Mouse (Mus musculus): ENCODE data around the gene Iqsec2. TPM values are rescaled to one million over a fixed set of nuclear protein-coding genes. Genes with fewer than 3 reads are reported as not detected.
"Not testable (repeated sequence)": the region's sequence is repeated elsewhere in the genome, so short reads cannot be mapped to it uniquely, and the experiment has no call there.

Iqsec2 gene
- polyA plus RNA-seq, 1 experiment from 2014 or later = 0.71 TPM

DNA sequence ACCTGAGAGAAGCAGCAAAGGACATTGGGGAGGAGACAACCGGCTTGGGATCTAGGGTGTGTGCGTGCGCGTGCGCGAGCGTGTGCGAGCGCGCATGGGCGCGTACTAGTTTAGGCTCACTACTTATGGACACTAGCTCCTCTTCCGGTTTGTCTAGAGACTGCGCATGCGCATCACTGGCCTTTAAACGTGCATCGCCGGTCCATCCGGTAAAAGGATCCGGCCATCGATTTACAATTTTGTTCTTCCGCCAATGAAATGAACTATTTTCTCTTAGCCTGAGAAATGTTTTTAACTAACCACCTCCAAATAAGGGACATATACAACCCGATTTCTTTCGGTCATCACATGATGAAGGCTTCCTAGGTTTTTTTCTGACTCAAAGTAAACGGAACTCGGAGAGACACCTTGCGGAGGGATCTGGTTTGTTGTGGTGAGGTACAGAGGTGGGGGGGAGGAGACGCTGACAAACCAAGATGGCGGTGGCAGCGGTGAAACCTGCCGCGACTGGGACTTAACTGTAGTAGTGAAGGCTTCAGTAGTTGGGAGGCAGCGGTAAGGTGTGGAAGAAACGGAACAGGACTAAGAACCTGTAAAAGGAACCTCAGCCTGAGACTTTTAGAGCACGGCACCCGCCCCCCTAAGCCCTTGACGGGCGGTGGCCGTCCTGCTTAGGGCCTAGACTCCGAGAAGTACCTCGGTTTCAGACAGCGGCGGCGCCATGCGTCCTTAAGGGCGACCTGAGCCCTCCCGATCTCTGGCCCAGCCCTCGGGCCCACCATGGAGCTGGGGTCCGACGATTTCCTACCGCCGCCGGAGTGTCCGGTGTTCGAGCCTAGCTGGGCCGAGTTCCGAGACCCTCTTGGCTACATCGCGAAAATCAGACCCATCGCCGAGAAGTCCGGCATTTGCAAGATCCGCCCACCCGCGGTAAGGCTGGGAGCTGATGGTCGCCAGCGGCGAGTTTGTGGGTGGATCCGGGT lies 89.0 kb downstream of the Iqsec2 start, which contains the start of gene Kdm5c:
TSS of gene Kdm5c (plus strand) at position 240 of the 983 bp plus-strand sequence.
- H3K4me3 ChIP-seq = peak within 1 kb of the TSS; percentile 90
- H3K4me1 ChIP-seq = peaks cover 14% of the 10 kb centered on the region
- DNase-seq (ENCODE audit: low spot score) = peak; percentile 97
- H3K9me3 ChIP-seq = no peaks in the 10 kb centered on the region
- H3K27ac ChIP-seq (replicated peaks) = peak within 1 kb of the TSS; percentile 92
- H3K27me3 ChIP-seq (replicated peaks; ENCODE audit: low read depth, poor library complexity, severe bottlenecking) = peaks cover 19% of the 10 kb centered on the region
- WGBS = under 1% methylated on average over 69 of the region's 69 CpGs
- H3K36me3 ChIP-seq (replicated peaks) = peaks cover 18% of the 10 kb centered on the region

DNA sequence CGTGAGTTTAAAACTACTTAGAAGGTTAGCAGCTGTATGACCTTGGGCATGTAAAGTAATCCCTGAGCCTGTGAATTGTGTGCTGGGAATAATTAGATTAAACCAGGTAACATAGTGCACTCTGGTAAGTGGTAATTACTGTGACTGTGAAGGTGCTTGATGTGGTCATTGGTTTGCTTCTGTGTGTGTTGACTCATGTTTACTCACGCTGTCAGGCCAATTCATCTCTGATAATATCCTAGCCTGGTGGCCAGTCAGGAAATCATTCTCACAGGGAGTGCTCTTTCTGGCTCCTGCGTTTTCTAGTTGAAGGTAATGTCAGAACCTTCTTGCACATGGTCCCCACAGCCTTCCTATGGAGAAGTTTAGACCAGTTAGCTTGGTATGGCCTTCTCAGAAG lies 90.1 kb downstream of the Iqsec2 start:
- H3K27me3 ChIP-seq (replicated peaks; ENCODE audit: low read depth, poor library complexity, severe bottlenecking) = peaks cover 11% of the 10 kb centered on the region
- no peak overlapping the region for H3K27ac ChIP-seq (replicated peaks)
- peaks cover 14% of the 10 kb centered on the region for H3K4me1 ChIP-seq
- H3K9me3 ChIP-seq = no peaks in the 10 kb centered on the region
- H3K4me3 ChIP-seq = peak overlapping the region; percentile 90
- WGBS = 32% methylated on average over 3 of the region's 3 CpGs
- H3K36me3 ChIP-seq (replicated peaks) = peaks cover 29% of the 10 kb centered on the region
- DNase-seq (ENCODE audit: low spot score) = no peak

DNA sequence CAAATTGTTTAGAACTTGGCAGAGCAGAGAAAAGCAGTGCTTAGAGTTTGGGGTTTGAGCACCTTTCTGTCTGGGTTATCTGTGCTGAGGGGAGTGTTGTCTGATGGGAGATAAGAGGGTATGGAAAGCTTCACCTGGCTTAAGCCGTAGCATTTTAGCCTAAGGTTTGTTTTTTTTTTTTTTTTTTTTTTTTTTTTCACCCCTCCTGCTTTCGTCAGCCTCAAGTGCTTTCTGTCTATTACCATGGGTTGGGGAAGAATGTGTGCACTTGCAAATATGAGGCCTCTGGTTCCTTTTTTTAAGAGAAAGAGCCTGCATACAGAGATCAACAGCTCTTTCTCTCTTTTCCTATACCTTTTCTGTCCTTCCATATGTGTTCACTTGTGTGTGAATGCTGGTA lies 91.7 kb downstream of the Iqsec2 start:
- peak overlapping the region; percentile 90; the same call in 1 of the 2 replicates for H3K4me3 ChIP-seq
- whole genome bisulfite sequencing = 91% methylated on average over 2 of the region's 2 CpGs
- H3K27ac ChIP-seq (replicated peaks) = no peak overlapping the region

DNA sequence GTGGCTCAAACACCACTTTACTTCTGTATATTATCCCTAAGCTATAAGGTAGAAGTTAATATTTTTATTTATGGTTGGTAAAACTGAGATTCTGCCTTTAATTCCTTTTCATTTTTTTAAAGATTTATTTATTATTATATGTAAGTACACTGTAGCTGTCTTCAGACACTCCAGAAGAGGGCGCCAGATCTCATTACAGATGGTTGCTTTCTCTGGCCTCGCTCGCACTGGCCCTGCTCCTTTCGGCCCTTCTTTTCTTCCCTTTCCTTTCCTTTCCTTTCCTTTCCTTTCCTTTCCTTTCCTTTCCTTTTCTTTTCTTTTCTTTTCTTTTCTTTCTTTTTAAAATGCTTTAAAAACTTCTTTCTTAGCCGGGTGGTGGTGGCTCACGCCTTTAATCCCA lies 99.1 kb downstream of the Iqsec2 start:
- WGBS = 76% methylated on average over 6 of the region's 6 CpGs
- H3K27me3 ChIP-seq (replicated peaks; ENCODE audit: low read depth, poor library complexity, severe bottlenecking) = not testable (repeated sequence)
- H3K36me3 ChIP-seq (replicated peaks) = peaks cover 99% of the 10 kb centered on the region

More for the DNA sequence above, 91.7 kb downstream of the Iqsec2 start:
- no peaks in the 10 kb centered on the region; the same call in 1 of the 2 replicates for H3K27me3 ChIP-seq (replicated peaks; ENCODE audit: low read depth, poor library complexity, severe bottlenecking)
- peaks cover 14% of the 10 kb centered on the region for H3K4me1 ChIP-seq
- no peaks in the 10 kb centered on the region for H3K9me3 ChIP-seq
- H3K36me3 ChIP-seq (replicated peaks) = peaks cover 45% of the 10 kb centered on the region
- no peak for DNase-seq (ENCODE audit: low spot score)

DNA sequence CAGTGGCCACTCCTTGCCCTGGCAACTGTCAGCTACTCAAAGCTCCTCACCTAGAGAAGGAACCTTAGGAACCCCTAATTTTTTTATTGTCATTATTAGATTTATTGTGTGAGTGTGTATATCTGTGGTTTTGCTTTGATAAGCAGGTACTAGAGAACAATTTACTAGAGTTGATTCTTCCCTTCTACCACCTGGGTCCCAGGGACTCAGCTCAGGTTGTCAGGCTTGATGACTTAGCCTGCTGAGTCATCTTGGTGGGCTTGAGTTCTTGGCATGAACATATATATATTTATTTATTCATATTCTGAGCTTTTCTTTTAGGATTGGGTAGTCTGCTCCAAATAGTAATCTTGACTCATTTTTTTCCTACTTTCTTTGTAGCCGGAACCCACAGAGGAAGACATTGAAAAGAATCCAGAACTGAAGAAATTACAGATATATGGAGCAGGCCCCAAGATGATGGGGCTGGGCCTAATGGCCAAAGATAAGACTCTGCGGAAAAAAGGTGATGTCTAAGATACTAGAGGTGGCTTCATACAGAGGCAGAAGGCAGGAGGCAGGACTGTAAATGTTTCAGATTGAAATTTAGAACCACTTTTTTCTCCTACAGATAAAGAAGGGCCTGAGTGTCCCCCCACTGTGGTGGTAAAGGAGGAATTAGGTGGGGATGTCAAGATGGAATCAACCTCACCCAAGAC lies 100.6 kb downstream of the Iqsec2 start:
- H3K36me3 ChIP-seq (replicated peaks) = peaks cover 99% of the 10 kb centered on the region
- no peaks in the 10 kb centered on the region for H3K9me3 ChIP-seq
- no peaks in the 10 kb centered on the region for H3K4me1 ChIP-seq
- WGBS = 95% methylated on average over 2 of the region's 2 CpGs
- DNase-seq (ENCODE audit: low spot score) = no peak
- H3K27ac ChIP-seq (replicated peaks) = no peak overlapping the region
- peaks cover 5% of the 10 kb centered on the region; the same call in 1 of the 2 replicates for H3K27me3 ChIP-seq (replicated peaks; ENCODE audit: low read depth, poor library complexity, severe bottlenecking)
- no peak overlapping the region for H3K4me3 ChIP-seq

More for the DNA sequence above, 99.1 kb downstream of the Iqsec2 start:
- H3K9me3 ChIP-seq; H3K27ac ChIP-seq (replicated peaks); H3K4me1 ChIP-seq; H3K4me3 ChIP-seq; DNase-seq (ENCODE audit: low spot score): not testable (repeated sequence)

DNA sequence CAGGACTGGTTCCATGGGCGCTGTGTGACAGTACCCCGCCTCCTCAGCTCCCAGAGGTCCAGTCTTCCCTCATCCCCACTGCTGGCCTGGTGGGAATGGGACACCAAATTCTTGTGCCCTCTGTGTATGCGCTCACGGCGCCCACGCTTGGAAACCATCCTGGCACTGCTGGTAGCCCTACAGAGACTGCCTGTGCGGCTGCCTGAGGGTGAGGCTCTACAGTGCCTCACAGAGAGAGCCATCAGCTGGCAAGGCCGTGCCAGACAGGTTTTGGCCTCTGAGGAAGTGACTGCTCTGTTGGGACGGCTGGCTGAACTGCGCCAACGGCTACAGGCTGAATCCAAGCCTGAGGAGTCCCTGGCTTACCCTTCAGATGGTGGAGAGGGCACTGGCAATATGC lies 127.1 kb downstream of the Iqsec2 start:
- H3K27ac ChIP-seq (replicated peaks) = no peak overlapping the region
- no peak overlapping the region for H3K4me3 ChIP-seq
- H3K4me1 ChIP-seq = no peaks in the 10 kb centered on the region
- H3K9me3 ChIP-seq = no peaks in the 10 kb centered on the region
- H3K36me3 ChIP-seq (replicated peaks) = peaks cover 98% of the 10 kb centered on the region
- no peak for DNase-seq (ENCODE audit: low spot score)
- peaks cover 31% of the 10 kb centered on the region for H3K27me3 ChIP-seq (replicated peaks; ENCODE audit: low read depth, poor library complexity, severe bottlenecking)
- 95% methylated on average over 11 of the region's 11 CpGs for WGBS

Other genes with a start within 250 kb of the Iqsec2 start
- gene Hsd17b10, start 142.4 kb upstream of the Iqsec2 start, polyA plus RNA-seq (2016; fragmentation: Nextera tagmentation; extraction: Ambion mirVana) = 225 and 243 TPM in 2 replicates
- gene Ribc1, start 128.0 kb upstream of the Iqsec2 start, polyA plus RNA-seq (2016; fragmentation: Nextera tagmentation; extraction: Ambion mirVana) = 5.9 and 6.3 TPM in 2 replicates
- 111 and 117 TPM in 2 replicates for gene Smc1a, start 127.8 kb upstream of the Iqsec2 start, polyA plus RNA-seq (2016; fragmentation: Nextera tagmentation; extraction: Ambion mirVana)
- 71.4 and 75.2 TPM in 2 replicates for gene Kdm5c, start 88.8 kb downstream of the Iqsec2 start, polyA plus RNA-seq (2016; fragmentation: Nextera tagmentation; extraction: Ambion mirVana)
- gene Kantr, start 183.2 kb downstream of the Iqsec2 start, polyA plus RNA-seq (2016; fragmentation: Nextera tagmentation; extraction: Ambion mirVana) = 20.8 and 22.5 TPM in 2 replicates
- gene Tspyl2, start 198.2 kb downstream of the Iqsec2 start, polyA plus RNA-seq (2016; fragmentation: Nextera tagmentation; extraction: Ambion mirVana) = 30.6 and 33.4 TPM in 2 replicates
- gene Gpr173, start 224.4 kb downstream of the Iqsec2 start, polyA plus RNA-seq (2016; fragmentation: Nextera tagmentation; extraction: Ambion mirVana) = 4.2 and 4.9 TPM in 2 replicates

All from embryonic facial prominence, embryonic 10.5 days (tissue).